Mouse (Mus musculus) liver, postnatal 0 days (tissue): Measurements from ENCODE around the gene Stx16.

Experiments
- CTCF ChIP-seq: sonication (generic); IDR thresholded peaks from 2 replicates; pipeline ENCODE4 v1.5.1; 2016; ENCODE audit warnings: antibody characterized with exemption, low read depth
- EP300 ChIP-seq: IDR thresholded peaks from 2 replicates; pipeline ENCODE4 v1.6.1; 2016; ENCODE audit warnings: antibody characterized with exemption, low read depth, mild to moderate bottlenecking

DNA sequence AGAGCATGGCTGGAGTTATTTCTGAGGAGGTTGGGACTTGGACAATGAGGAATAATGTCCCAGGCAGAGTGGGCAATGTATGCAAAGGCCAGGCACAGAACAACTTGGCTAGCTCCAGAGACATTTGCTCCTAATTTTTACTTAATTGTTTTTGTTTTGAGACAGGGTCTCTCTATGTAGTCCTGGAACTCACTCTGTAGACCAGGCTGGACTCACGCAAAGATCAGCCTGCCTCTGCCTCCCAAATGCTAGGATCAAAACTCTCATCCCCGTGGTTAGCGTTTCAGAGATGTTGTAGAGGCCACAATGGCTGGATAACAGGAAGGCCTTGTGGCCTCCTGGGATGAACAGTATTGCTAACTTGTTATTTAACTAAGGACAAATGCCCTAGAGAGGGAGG, 21.6 kb upstream of the Stx16 start:
- TF ChIP-seq CTCF: no peak
- no peak for TF ChIP-seq EP300
